Mouse (Mus musculus): ENCODE data around the gene Mvb12b.
A peak's percentile ranks its signal among the peaks of the same experiment; 100 is the strongest.

Gene Mvb12b

GRCm38 (mm10) chr2:33853011-33853976, 34.5 kb downstream of the Mvb12b start:
- no peak for DNase-seq (ENCODE audit: low read depth, low spot score)

- DNase-seq (ENCODE audit: low read depth, low spot score) = no peak
Measured at GRCm38 (mm10) chr2:33847196-33847834, 40.4 kb downstream of the Mvb12b start.

DNA sequence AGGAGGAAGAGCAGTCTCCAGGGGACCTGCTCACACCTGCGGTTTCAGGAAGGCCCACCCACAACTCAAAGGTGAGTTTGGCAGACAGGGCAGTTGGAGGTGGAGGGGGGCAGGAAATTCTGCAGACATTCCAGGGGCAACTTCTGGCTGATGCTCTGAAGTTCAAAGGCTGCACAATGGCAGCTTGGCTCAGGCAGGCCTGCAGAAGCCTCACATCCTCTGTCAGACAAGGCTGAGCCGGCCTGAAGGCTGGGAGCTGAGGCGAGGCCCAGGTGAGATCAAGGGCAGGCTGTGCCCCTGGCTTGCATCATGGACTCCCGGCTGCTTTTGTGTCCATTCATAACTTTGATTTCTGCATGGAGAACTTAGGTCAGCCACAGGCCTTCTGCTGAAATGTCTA, 41.1 kb downstream of the Mvb12b start:
- no peak for DNase-seq (ENCODE audit: low read depth, low spot score)

GRCm38 (mm10) chr2:33843642-33844041, 44.1 kb downstream of the Mvb12b start:
- DNase-seq (ENCODE audit: low read depth, low spot score) = no peak

GRCm38 (mm10) chr2:33842983-33843577, 44.7 kb downstream of the Mvb12b start:
- DNase-seq (ENCODE audit: low read depth, low spot score) = no peak

- DNase-seq (ENCODE audit: low read depth, low spot score) = no peak
Measured at GRCm38 (mm10) chr2:33841980-33842379, 45.8 kb downstream of the Mvb12b start.

- DNase-seq (ENCODE audit: low read depth, low spot score) = peak; percentile 23
Measured at GRCm38 (mm10) chr2:33840483-33840882, 47.3 kb downstream of the Mvb12b start.

GRCm38 (mm10) chr2:33839252-33839651, 48.5 kb downstream of the Mvb12b start:
- no peak for DNase-seq (ENCODE audit: low read depth, low spot score)

GRCm38 (mm10) chr2:33837297-33837696, 50.4 kb downstream of the Mvb12b start:
- DNase-seq (ENCODE audit: low read depth, low spot score) = no peak

DNA sequence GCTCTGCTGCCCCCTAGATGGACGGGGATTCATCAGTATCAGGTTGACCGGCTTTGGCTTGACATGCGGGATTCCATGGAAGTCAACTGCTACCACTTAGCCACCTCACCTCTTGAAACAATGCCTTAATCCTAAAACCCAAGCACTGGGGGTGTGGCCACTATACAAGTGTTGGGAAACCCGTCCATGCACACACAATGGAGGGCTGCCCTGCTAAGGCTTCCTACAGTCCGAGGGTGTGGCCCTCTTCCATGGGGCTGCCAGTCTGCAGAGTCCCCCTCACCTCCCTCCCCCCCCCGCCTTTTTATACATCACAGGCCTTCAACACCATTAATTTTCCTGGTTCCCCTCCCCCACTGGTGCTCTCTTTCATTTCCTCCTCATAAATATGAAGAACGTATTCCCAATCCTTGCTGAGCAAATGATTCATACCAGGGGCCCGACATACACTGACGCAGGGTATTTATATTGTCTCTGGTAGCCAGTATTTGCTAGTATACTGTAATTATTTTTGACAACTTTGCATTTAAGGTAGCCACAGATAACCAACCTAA, 51.0 kb downstream of the Mvb12b start:
- no peak for DNase-seq (ENCODE audit: low read depth, low spot score)

- no peak for DNase-seq (ENCODE audit: low read depth, low spot score)
Measured at GRCm38 (mm10) chr2:33835038-33835437, 52.7 kb downstream of the Mvb12b start.

- DNase-seq (ENCODE audit: low read depth, low spot score) = no peak
Measured at GRCm38 (mm10) chr2:33833902-33834301, 53.8 kb downstream of the Mvb12b start.

GRCm38 (mm10) chr2:33829870-33830269, 57.9 kb downstream of the Mvb12b start:
- no peak for DNase-seq (ENCODE audit: low read depth, low spot score)

DNA sequence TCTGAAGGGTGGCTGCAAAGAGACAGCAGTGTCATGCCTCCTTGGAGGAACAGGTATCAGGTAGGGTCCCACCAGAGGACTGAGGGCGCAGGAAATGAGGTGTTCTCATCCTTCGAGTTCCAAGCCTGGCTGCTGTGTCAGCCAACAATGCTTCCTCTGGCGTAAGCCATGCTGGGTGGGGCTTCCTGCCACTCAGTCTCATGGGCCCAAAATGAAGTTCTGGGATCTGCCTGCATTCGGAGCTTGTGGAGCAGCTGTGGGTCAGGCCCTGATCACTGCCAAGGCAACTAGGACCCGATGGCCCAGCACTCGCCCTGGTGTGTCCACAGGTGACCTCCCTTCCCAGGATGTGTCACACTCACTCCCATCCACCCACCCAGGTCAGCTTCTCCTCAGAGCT, 61.0 kb downstream of the Mvb12b start:
- DNase-seq (ENCODE audit: low read depth, low spot score) = no peak

GRCm38 (mm10) chr2:33824935-33825514, 62.7 kb downstream of the Mvb12b start:
- DNase-seq (ENCODE audit: low read depth, low spot score) = no peak

GRCm38 (mm10) chr2:33821677-33822607, 65.8 kb downstream of the Mvb12b start:
- peak; percentile 91 for DNase-seq (ENCODE audit: low read depth, low spot score)

- DNase-seq (ENCODE audit: low read depth, low spot score) = no peak
Measured at GRCm38 (mm10) chr2:33820450-33820849, 67.3 kb downstream of the Mvb12b start.

GRCm38 (mm10) chr2:33820037-33820436, 67.7 kb downstream of the Mvb12b start:
- peak; percentile 92 for DNase-seq (ENCODE audit: low read depth, low spot score)

DNA sequence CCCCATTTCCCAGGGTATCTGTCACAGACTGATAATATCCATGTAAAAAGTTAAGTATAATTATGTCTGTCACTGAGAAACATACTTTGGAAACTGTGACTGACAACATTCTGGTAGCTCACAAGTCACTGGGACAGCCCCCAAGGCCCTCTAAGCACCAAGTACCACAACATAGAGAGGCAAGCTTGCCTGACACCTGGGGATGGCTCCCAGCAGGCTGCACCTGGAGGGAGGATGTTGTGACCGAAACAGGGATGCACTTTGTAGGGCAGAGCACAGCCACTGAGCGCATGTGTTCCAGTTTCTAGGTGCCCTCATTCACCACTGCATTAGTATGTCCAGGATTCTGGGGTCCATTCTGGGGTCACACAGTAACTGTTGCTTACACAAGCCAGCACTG, 69.4 kb downstream of the Mvb12b start:
- DNase-seq (ENCODE audit: low read depth, low spot score) = no peak

- DNase-seq (ENCODE audit: low read depth, low spot score) = peak; percentile 54
Measured at GRCm38 (mm10) chr2:33817663-33818346, 69.9 kb downstream of the Mvb12b start.
